Mouse (Mus musculus): ENCODE data around the gene Snca. TPM values are rescaled to one million over a fixed set of nuclear protein-coding genes. Genes with fewer than 3 reads are reported as not detected.

Snca gene
- polyA plus RNA-seq, 1 experiment: 3.4 TPM

- Histone ChIP-seq H3K27me3 (replicated peaks; ENCODE audit: control insufficient read depth, insufficient read depth, low read length) (no peaks in the 10 kb centered on the region), H3K36me3 (ENCODE audit: control insufficient read depth, insufficient read depth, low read length) (no peaks in the 10 kb centered on the region), H3K27ac (ENCODE audit: insufficient read depth, low read depth, low read length) (no peak overlapping the region), H3K4me3 (ENCODE audit: insufficient read depth, low read depth, low read length) (no peak overlapping the region), H3K4me1 (ENCODE audit: control insufficient read depth, insufficient read depth, low read length) (no peaks in the 10 kb centered on the region)
- 63% methylated on average over 1 of the region's 1 CpGs for WGBS
- TF ChIP-seq CTCF (conservative IDR thresholded peaks at IDR 0.05; ENCODE audit: insufficient read depth, insufficient read length, low read depth, low read length): no peak
- no peak for TF ChIP-seq POLR2A (IDR thresholded peaks at IDR 0.05; ENCODE audit: low read depth, low read length)
- no peak for DNase-seq
These were observed 10.4 kb downstream of the Snca start for GRCm38 (mm10) chr6:60819272-60819671.

GRCm38 (mm10) chr6:60813516-60813915, 16.1 kb downstream of the Snca start:
- Histone ChIP-seq H3K36me3 (ENCODE audit: control insufficient read depth, insufficient read depth, low read length) (no peaks in the 10 kb centered on the region), H3K27ac (ENCODE audit: insufficient read depth, low read depth, low read length) (no peak overlapping the region), H3K4me1 (ENCODE audit: control insufficient read depth, insufficient read depth, low read length) (no peaks in the 10 kb centered on the region), H3K4me3 (ENCODE audit: insufficient read depth, low read depth, low read length) (no peak overlapping the region), H3K27me3 (replicated peaks; ENCODE audit: control insufficient read depth, insufficient read depth, low read length) (no peaks in the 10 kb centered on the region; the same call in 1 of the 2 replicates)
- WGBS: 61% methylated on average over 3 of the region's 3 CpGs
- DNase-seq: no peak
- TF ChIP-seq POLR2A (IDR thresholded peaks at IDR 0.05; ENCODE audit: low read depth, low read length): no peak
- no peak for TF ChIP-seq CTCF (conservative IDR thresholded peaks at IDR 0.05; ENCODE audit: insufficient read depth, insufficient read length, low read depth, low read length)

GRCm38 (mm10) chr6:60798266-60798665, 31.4 kb downstream of the Snca start:
- DNase-seq: no peak
- no peak overlapping the region for H3K27ac ChIP-seq (ENCODE audit: insufficient read depth, low read depth, low read length)
- no peaks in the 10 kb centered on the region for H3K36me3 ChIP-seq (ENCODE audit: control insufficient read depth, insufficient read depth, low read length)
- WGBS: 96% methylated on average over 1 of the region's 1 CpGs
- TF ChIP-seq CTCF (conservative IDR thresholded peaks at IDR 0.05; ENCODE audit: insufficient read depth, insufficient read length, low read depth, low read length) (no peak), POLR2A (IDR thresholded peaks at IDR 0.05; ENCODE audit: low read depth, low read length) (no peak)
- no peaks in the 10 kb centered on the region for H3K4me1 ChIP-seq (ENCODE audit: control insufficient read depth, insufficient read depth, low read length)
- H3K4me3 ChIP-seq (ENCODE audit: insufficient read depth, low read depth, low read length): no peak overlapping the region
- no peaks in the 10 kb centered on the region for H3K27me3 ChIP-seq (replicated peaks; ENCODE audit: control insufficient read depth, insufficient read depth, low read length)

GRCm38 (mm10) chr6:60793659-60794365, 35.8 kb downstream of the Snca start:
- no peaks in the 10 kb centered on the region for H3K4me1 ChIP-seq (ENCODE audit: control insufficient read depth, insufficient read depth, low read length)
- H3K36me3 ChIP-seq (ENCODE audit: control insufficient read depth, insufficient read depth, low read length): no peaks in the 10 kb centered on the region
- no peak overlapping the region for H3K27ac ChIP-seq (ENCODE audit: insufficient read depth, low read depth, low read length)
- TF ChIP-seq CTCF (conservative IDR thresholded peaks at IDR 0.05; ENCODE audit: insufficient read depth, insufficient read length, low read depth, low read length): no peak
- no peak for TF ChIP-seq POLR2A (IDR thresholded peaks at IDR 0.05; ENCODE audit: low read depth, low read length)
- 82% methylated on average over 3 of the region's 3 CpGs for WGBS
- no peak overlapping the region for H3K4me3 ChIP-seq (ENCODE audit: insufficient read depth, low read depth, low read length)
- no peak for DNase-seq
- H3K27me3 ChIP-seq (replicated peaks; ENCODE audit: control insufficient read depth, insufficient read depth, low read length): no peaks in the 10 kb centered on the region

GRCm38 (mm10) chr6:60786955-60787354, 42.7 kb downstream of the Snca start:
- H3K36me3 ChIP-seq (ENCODE audit: control insufficient read depth, insufficient read depth, low read length): no peaks in the 10 kb centered on the region
- H3K27ac ChIP-seq (ENCODE audit: insufficient read depth, low read depth, low read length): no peak overlapping the region
- 81% methylated on average over 1 of the region's 1 CpGs for WGBS
- DNase-seq: no peak
- H3K4me1 ChIP-seq (ENCODE audit: control insufficient read depth, insufficient read depth, low read length): no peaks in the 10 kb centered on the region
- H3K4me3 ChIP-seq (ENCODE audit: insufficient read depth, low read depth, low read length): no peak overlapping the region
- TF ChIP-seq POLR2A (IDR thresholded peaks at IDR 0.05; ENCODE audit: low read depth, low read length) (no peak), CTCF (conservative IDR thresholded peaks at IDR 0.05; ENCODE audit: insufficient read depth, insufficient read length, low read depth, low read length) (no peak)
- H3K27me3 ChIP-seq (replicated peaks; ENCODE audit: control insufficient read depth, insufficient read depth, low read length): no peaks in the 10 kb centered on the region

GRCm38 (mm10) chr6:60771899-60772298, 57.8 kb downstream of the Snca start:
- no peaks in the 10 kb centered on the region for H3K27me3 ChIP-seq (replicated peaks; ENCODE audit: control insufficient read depth, insufficient read depth, low read length)
- WGBS: 72% methylated on average over 1 of the region's 1 CpGs
- no peaks in the 10 kb centered on the region for H3K36me3 ChIP-seq (ENCODE audit: control insufficient read depth, insufficient read depth, low read length)
- DNase-seq: no peak
- TF ChIP-seq POLR2A (IDR thresholded peaks at IDR 0.05; ENCODE audit: low read depth, low read length) (no peak), CTCF (conservative IDR thresholded peaks at IDR 0.05; ENCODE audit: insufficient read depth, insufficient read length, low read depth, low read length) (no peak)
- no peak overlapping the region for H3K4me3 ChIP-seq (ENCODE audit: insufficient read depth, low read depth, low read length)
- no peak overlapping the region for H3K27ac ChIP-seq (ENCODE audit: insufficient read depth, low read depth, low read length)
- H3K4me1 ChIP-seq (ENCODE audit: control insufficient read depth, insufficient read depth, low read length): no peaks in the 10 kb centered on the region

- Histone ChIP-seq H3K27me3 (replicated peaks; ENCODE audit: control insufficient read depth, insufficient read depth, low read length) (no peaks in the 10 kb centered on the region), H3K4me3 (ENCODE audit: insufficient read depth, low read depth, low read length) (no peak overlapping the region), H3K4me1 (ENCODE audit: control insufficient read depth, insufficient read depth, low read length) (no peaks in the 10 kb centered on the region), H3K36me3 (ENCODE audit: control insufficient read depth, insufficient read depth, low read length) (no peaks in the 10 kb centered on the region), H3K27ac (ENCODE audit: insufficient read depth, low read depth, low read length) (no peak overlapping the region)
- TF ChIP-seq POLR2A (IDR thresholded peaks at IDR 0.05; ENCODE audit: low read depth, low read length) (no peak), CTCF (conservative IDR thresholded peaks at IDR 0.05; ENCODE audit: insufficient read depth, insufficient read length, low read depth, low read length) (no peak)
- DNase-seq: no peak
- WGBS: 77% methylated on average over 3 of the region's 3 CpGs
These were observed 64.0 kb downstream of the Snca start for GRCm38 (mm10) chr6:60765696-60766095.

Data from kidney, adult 2 months (tissue).